Mouse (Mus musculus) yolk sac, embryonic 10.5 days (tissue): ENCODE results near the gene Selenof.
"Not testable (repeated sequence)": the region's sequence is repeated elsewhere in the genome, so short reads cannot be mapped to it uniquely, and the experiment has no call there.

Source experiments
- DNase-seq: peaks from one replicate; pipeline ENCODE4 v3.0.0-alpha.2; 2017; ENCODE audit warnings: low spot score

The Selenof gene

GRCm38 (mm10) chr3:144602819-144603218 is 32.7 kb downstream of the Selenof start:
- no peak for DNase-seq

- no peak for DNase-seq
Measured at GRCm38 (mm10) chr3:144603558-144603957, 33.5 kb downstream of the Selenof start.

GRCm38 (mm10) chr3:144604205-144604604 is 34.1 kb downstream of the Selenof start:
- DNase-seq = no peak

GRCm38 (mm10) chr3:144605811-144606210 is 35.7 kb downstream of the Selenof start:
- DNase-seq = not testable (repeated sequence)

GRCm38 (mm10) chr3:144606449-144606848 is 36.3 kb downstream of the Selenof start:
- DNase-seq = no peak

- DNase-seq = no peak
Measured at GRCm38 (mm10) chr3:144608090-144608489, 38.0 kb downstream of the Selenof start.

GRCm38 (mm10) chr3:144610759-144611158 is 40.7 kb downstream of the Selenof start:
- no peak for DNase-seq

- DNase-seq = peak; percentile 51
Measured at GRCm38 (mm10) chr3:144611626-144612271, 41.6 kb downstream of the Selenof start.

- DNase-seq = peak; percentile 76
Measured at GRCm38 (mm10) chr3:144612382-144612781, 42.3 kb downstream of the Selenof start.

GRCm38 (mm10) chr3:144614277-144614676 is 44.2 kb downstream of the Selenof start:
- no peak for DNase-seq

GRCm38 (mm10) chr3:144614698-144615097 is 44.6 kb downstream of the Selenof start:
- no peak for DNase-seq

GRCm38 (mm10) chr3:144615459-144615858 is 45.4 kb downstream of the Selenof start:
- no peak for DNase-seq

- DNase-seq = peak; percentile 64
Measured at GRCm38 (mm10) chr3:144616654-144617425, 46.7 kb downstream of the Selenof start.

GRCm38 (mm10) chr3:144617633-144618180 is 47.6 kb downstream of the Selenof start:
- no peak for DNase-seq

GRCm38 (mm10) chr3:144622930-144623612 is 53.0 kb downstream of the Selenof start:
- no peak for DNase-seq

GRCm38 (mm10) chr3:144625691-144626090 is 55.6 kb downstream of the Selenof start:
- no peak for DNase-seq

- DNase-seq = peak; percentile 47
Measured at GRCm38 (mm10) chr3:144628005-144628914, 58.2 kb downstream of the Selenof start.

- no peak for DNase-seq
Measured at GRCm38 (mm10) chr3:144628915-144629230, 58.8 kb downstream of the Selenof start.

- DNase-seq = no peak
Measured at GRCm38 (mm10) chr3:144635236-144635635, 65.1 kb downstream of the Selenof start.

- DNase-seq = no peak
Measured at GRCm38 (mm10) chr3:144638110-144638509, 68.0 kb downstream of the Selenof start.

GRCm38 (mm10) chr3:144639387-144639786 is 69.3 kb downstream of the Selenof start:
- no peak for DNase-seq

GRCm38 (mm10) chr3:144640033-144640432 is 69.9 kb downstream of the Selenof start:
- no peak for DNase-seq
